Mouse (Mus musculus) induced T-regulatory cell, adult 2 months (primary cell): Measurements from ENCODE around the gene Adamts15.

ENCODE experiments used
- DNase-seq: peaks from one replicate; pipeline ENCODE4 v3.0.0-alpha.2; 2012; ENCODE audit warnings: low read depth

Adamts15 gene

DNA sequence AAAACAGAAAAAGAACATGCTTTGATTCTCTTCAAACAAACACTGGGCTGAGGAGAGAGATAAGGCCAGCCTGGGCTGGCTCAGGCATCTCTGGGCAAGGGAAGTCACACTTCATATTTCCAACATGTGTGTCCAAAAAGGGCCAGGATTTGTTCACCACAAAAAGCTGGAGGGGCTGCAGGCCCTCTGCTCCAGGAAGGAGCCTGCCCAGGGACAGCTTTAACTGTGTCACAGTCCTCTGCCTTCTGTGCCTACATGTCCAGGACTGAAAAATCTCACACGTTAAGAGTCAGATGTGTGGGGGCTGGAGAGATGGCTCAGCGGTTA lies 42.3 kb downstream of the Adamts15 start:
- DNase-seq, result no peak

DNA sequence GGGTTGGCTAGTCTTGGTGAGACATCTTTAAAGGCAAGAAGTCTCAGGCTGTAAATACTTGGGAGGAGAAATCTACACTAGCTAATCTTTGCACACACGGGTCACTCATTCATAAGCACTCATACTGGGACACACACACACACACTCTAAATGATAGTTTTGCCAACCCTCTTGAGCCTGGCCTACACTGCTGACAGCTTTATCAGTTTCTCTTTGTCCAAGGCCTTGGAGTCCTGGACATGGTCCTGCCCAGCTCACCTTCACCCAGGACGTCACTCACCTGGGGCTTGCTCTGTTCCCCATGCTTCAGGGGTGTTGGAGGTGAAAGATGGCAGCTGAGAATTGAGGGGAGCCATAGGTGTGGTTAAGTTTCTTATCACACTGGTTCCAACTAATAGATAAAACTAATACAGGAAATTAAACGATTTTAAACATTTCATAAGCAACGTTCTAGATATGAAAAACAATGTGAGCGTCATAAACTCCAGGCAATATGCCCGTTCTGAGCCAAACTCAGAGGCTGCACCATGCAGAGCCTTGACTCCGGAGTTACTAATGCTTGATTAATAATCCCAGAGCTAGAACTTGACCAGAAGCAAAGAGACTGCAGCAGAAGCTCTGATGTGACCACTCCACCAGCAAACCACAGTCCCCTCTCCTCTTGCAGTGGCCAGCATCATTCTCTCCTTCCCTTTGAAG lies 42.9 kb downstream of the Adamts15 start:
- no peak for DNase-seq

DNA sequence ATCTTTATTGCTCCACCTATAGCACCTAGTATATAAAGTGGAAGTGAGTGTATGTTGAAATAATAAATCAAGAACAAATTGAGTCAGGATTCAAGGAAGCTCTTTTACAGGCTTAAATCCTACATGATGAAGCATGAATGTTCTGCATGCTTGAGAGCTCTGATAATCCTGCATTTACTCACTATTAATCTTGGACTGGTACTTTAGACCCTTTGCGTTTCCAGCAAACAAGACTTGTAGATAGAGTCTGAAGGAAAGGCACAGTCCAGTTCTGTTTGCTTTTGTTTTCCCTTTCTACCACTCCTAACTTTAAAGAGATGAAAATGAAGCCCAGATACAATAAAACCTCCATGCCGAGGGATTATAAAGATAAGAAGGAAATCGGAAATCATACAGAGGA lies 45.7 kb downstream of the Adamts15 start:
- DNase-seq, result no peak

DNA sequence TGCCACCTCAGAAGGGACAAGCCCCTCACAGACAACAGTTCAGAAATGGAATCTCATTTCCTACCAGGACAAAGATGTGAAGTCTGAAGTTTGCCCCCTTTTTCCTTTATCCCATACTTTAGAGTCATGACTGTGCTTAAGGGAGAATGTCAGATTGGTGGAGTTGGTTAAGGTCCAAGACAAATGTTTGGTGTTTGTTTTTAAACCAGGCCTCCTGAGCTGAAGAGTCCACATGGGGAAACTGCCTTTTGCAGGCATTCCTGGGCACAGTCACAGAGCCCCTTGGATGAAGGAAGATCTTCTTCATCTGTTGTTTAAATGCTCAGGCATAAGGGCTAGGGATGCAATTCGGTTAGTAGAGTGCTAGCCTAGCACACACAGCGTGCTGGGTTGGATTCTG lies 66.4 kb downstream of the Adamts15 start:
- no peak for DNase-seq

DNA sequence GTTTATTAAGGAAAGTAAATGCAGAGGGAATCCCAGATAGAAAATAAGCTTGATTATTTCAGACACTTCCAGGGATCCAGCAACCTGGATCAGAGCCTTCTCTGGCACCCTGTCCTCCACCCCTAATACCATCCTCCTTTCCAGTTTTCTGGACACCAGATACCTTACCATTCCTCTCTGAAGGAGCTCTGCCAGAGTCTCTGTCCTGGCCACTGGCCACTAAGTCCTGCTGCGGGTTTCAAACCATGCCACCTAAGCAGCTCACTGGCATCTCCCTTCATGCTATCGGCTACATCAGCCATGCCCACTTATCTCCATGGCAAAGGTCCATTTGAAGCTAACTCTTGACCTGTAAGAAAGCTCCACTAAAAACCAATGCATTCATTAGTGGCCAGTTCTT lies 70.4 kb downstream of the Adamts15 start:
- DNase-seq, result no peak

DNA sequence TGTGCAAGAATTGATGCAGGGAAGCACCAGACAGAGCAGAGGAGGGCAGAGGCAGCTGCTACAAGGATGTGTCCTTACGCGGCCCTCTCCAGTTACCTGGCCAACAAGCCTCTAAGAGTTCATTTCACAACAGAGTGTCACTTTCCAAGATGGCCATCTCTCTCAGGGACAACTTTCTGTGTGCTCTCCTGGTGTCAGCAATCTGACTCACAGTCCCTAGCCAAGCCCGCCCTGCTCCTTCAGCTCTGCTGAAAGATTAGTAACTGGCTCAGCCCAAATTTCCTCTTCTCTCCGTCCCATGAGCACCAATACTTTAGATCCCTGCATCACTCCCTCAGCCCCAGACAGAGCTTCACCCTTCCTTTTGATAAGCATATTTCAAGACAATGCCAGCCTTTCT lies 72.3 kb downstream of the Adamts15 start:
- no peak for DNase-seq

DNA sequence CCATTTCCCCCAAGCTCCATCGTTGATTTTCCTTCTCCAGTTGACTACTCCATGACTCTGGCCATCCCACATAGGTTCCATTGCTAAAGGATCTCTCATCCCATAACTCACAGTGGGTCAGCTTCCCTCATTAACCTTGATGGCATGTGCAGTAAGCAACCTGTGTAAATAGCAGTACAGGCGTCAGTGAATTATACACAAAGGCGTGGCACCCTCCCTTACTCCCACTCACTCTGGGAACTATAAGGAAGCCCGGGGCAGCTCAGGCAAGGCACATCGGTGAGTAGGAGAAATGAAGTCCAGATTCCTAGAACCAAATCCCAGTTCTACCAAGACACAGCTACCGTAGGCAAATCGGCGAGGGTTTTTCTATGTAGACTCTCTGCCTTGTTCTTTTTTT lies 72.8 kb downstream of the Adamts15 start:
- DNase-seq, result no peak
